Mouse (Mus musculus) Muller cell, postnatal 12 days (primary cell): ENCODE data around the gene H2-Q1.
"Not testable (repeated sequence)": the region's sequence is repeated elsewhere in the genome, so short reads cannot be mapped to it uniquely, and the experiment has no call there.

Source experiments
- DNase-seq: peaks from one replicate; pipeline ENCODE4 v3.0.0-alpha.2; 2015; ENCODE audit errors: inconsistent ontology term

The H2-Q1 gene

GRCm38 (mm10) chr17:35342711-35343476 is 22.7 kb downstream of the H2-Q1 start:
- DNase-seq = no peak

- DNase-seq = not testable (repeated sequence)
These were observed 27.5 kb downstream of the H2-Q1 start for GRCm38 (mm10) chr17:35347659-35348058.

GRCm38 (mm10) chr17:35353275-35353674 is 33.1 kb downstream of the H2-Q1 start:
- DNase-seq = not testable (repeated sequence)

- no peak for DNase-seq
These were observed 33.9 kb downstream of the H2-Q1 start for GRCm38 (mm10) chr17:35354071-35354470.

GRCm38 (mm10) chr17:35357086-35357485 is 36.9 kb downstream of the H2-Q1 start:
- DNase-seq = no peak

- no peak for DNase-seq
These were observed 38.7 kb downstream of the H2-Q1 start for GRCm38 (mm10) chr17:35358763-35359469.

GRCm38 (mm10) chr17:35359470-35359862 is 39.3 kb downstream of the H2-Q1 start:
- DNase-seq = no peak
